Mouse (Mus musculus) left cerebral cortex, postnatal 4 days (tissue): ENCODE data around the gene Psmd12. TPM values are rescaled to one million over a fixed set of nuclear protein-coding genes. Genes with fewer than 3 reads are reported as not detected.
A peak's percentile ranks its signal among the peaks of the same experiment; 100 is the strongest.

Experiments
- DNase-seq: peaks from one replicate; pipeline ENCODE4 v3.0.0-alpha.2; 2022
- intact Hi-C: fragments of 180-260 bp; cut with DNase I; formaldehyde crosslinking; loops from one replicate; pipeline ENCODE4 v1.15.1; 2025
- total RNA-seq, 2 experiments: library from RNA; stranded (reverse); gene quantifications; 2 replicates each; pipeline ENCODE4 v1.2.3; 2021

Psmd12 gene
- total RNA-seq, 2 experiments from 2014 or later, result 76.0 to 78.0 TPM

GRCm38 (mm10) chr11:107548204-107548975 lies 69.1 kb downstream of the Psmd12 start:
- peak; percentile 36 for DNase-seq
- intact Hi-C loops, result no loop called here

Other genes starting within 250 kb of the Psmd12 start
- 10 to 100 TPM; 78.8 to 79.4 TPM for gene Pitpnc1, start 8.8 kb upstream of the Psmd12 start, total RNA-seq
- 10 to 100 TPM; 34.9 to 38.6 TPM for gene Helz, start 68.4 kb downstream of the Psmd12 start, total RNA-seq
- 1 to 10 TPM in 1 of 2 experiments, under 1 TPM in 1; 0.82 to 1.5 TPM for gene Cacng1, start 237.0 kb downstream of the Psmd12 start, total RNA-seq